Mouse (Mus musculus): Measurements from ENCODE around the gene Pelp1. TPM values are rescaled to one million over a fixed set of nuclear protein-coding genes. Genes with fewer than 3 reads are reported as not detected.
A peak's percentile ranks its signal among the peaks of the same experiment; 100 is the strongest.
"Not testable (repeated sequence)": the region's sequence is repeated elsewhere in the genome, so short reads cannot be mapped to it uniquely, and the experiment has no call there.

Gene Pelp1
- polyA plus RNA-seq, 1 experiment from 2014 or later, result 13.1 TPM

- not testable (repeated sequence) for H3K4me2 ChIP-seq (ENCODE audit: low read depth, low read length); H3K9me3 ChIP-seq (replicated peaks; ENCODE audit: control insufficient read depth, low read length); H3K9ac ChIP-seq (ENCODE audit: low read depth, low read length); ATAC-seq (ENCODE audit: low read depth); H3K27me3 ChIP-seq (ENCODE audit: control insufficient read depth, insufficient read depth, low read depth, low read length); H3K27ac ChIP-seq (ENCODE audit: low read length); H3K4me3 ChIP-seq (ENCODE audit: low read depth, low read length); H3K36me3 ChIP-seq (ENCODE audit: control insufficient read depth, insufficient read depth); H3K4me1 ChIP-seq (ENCODE audit: control insufficient read depth, low read depth, low read length)
- 58% methylated on average over 2 of the region's 2 CpGs for WGBS (ENCODE audit: insufficient replicate concordance)
Measured at GRCm38 (mm10) chr11:70368626-70369025, 41.2 kb downstream of the Pelp1 start.

GRCm38 (mm10) chr11:70367701-70368100 is 42.1 kb downstream of the Pelp1 start:
- WGBS (ENCODE audit: insufficient replicate concordance), result 72% methylated on average over 6 of the region's 6 CpGs
- not testable (repeated sequence) for H3K4me2 ChIP-seq (ENCODE audit: low read depth, low read length); H3K4me1 ChIP-seq (ENCODE audit: control insufficient read depth, low read depth, low read length); H3K36me3 ChIP-seq (ENCODE audit: control insufficient read depth, insufficient read depth); H3K9me3 ChIP-seq (replicated peaks; ENCODE audit: control insufficient read depth, low read length); H3K4me3 ChIP-seq (ENCODE audit: low read depth, low read length); ATAC-seq (ENCODE audit: low read depth); H3K9ac ChIP-seq (ENCODE audit: low read depth, low read length); H3K27ac ChIP-seq (ENCODE audit: low read length); H3K27me3 ChIP-seq (ENCODE audit: control insufficient read depth, insufficient read depth, low read depth, low read length)

- no peak for ATAC-seq (ENCODE audit: low read depth)
- Histone ChIP-seq H3K9ac (ENCODE audit: low read depth, low read length) (no peak within 1 kb of the TSS), H3K9me3 (replicated peaks; ENCODE audit: control insufficient read depth, low read length) (no peaks in the 10 kb centered on the region), H3K4me2 (ENCODE audit: low read depth, low read length) (peak within 1 kb of the TSS; percentile 41), H3K36me3 (ENCODE audit: control insufficient read depth, insufficient read depth) (no peaks in the 10 kb centered on the region), H3K4me3 (ENCODE audit: low read depth, low read length) (peak within 1 kb of the TSS; percentile 32; the same call in 1 of the 2 replicates), H3K27me3 (ENCODE audit: control insufficient read depth, insufficient read depth, low read depth, low read length) (peaks cover 28% of the 10 kb centered on the region), H3K27ac (ENCODE audit: low read length) (no peak within 1 kb of the TSS), H3K4me1 (ENCODE audit: control insufficient read depth, low read depth, low read length) (no peaks in the 10 kb centered on the region)
- WGBS (ENCODE audit: insufficient replicate concordance), result under 1% methylated on average over 19 of the region's 19 CpGs
Measured at GRCm38 (mm10) chr11:70351868-70352267, 58.0 kb downstream of the Pelp1 start, which contains the start of gene Alox15. Gene Alox15 (minus strand): TSS chr11:70352031.

- no peak overlapping the region for H3K27ac ChIP-seq (ENCODE audit: low read length)
- H3K27me3 ChIP-seq (ENCODE audit: control insufficient read depth, insufficient read depth, low read depth, low read length), result peaks cover 28% of the 10 kb centered on the region
- H3K4me1 ChIP-seq (ENCODE audit: control insufficient read depth, low read depth, low read length), result no peaks in the 10 kb centered on the region
- ATAC-seq (ENCODE audit: low read depth), result no peak
- H3K9me3 ChIP-seq (replicated peaks; ENCODE audit: control insufficient read depth, low read length), result no peaks in the 10 kb centered on the region
- H3K4me2 ChIP-seq (ENCODE audit: low read depth, low read length), result no peak overlapping the region
- no peak overlapping the region for H3K9ac ChIP-seq (ENCODE audit: low read depth, low read length)
- WGBS (ENCODE audit: insufficient replicate concordance), result 62% methylated on average over 9 of the region's 9 CpGs
- H3K4me3 ChIP-seq (ENCODE audit: low read depth, low read length), result no peak overlapping the region
- no peaks in the 10 kb centered on the region for H3K36me3 ChIP-seq (ENCODE audit: control insufficient read depth, insufficient read depth)
Measured at GRCm38 (mm10) chr11:70348630-70349029, 61.2 kb downstream of the Pelp1 start.

GRCm38 (mm10) chr11:70347861-70348260 is 62.0 kb downstream of the Pelp1 start:
- Histone ChIP-seq H3K9ac (ENCODE audit: low read depth, low read length) (no peak overlapping the region), H3K27ac (ENCODE audit: low read length) (no peak overlapping the region), H3K27me3 (ENCODE audit: control insufficient read depth, insufficient read depth, low read depth, low read length) (peaks cover 27% of the 10 kb centered on the region), H3K4me2 (ENCODE audit: low read depth, low read length) (no peak overlapping the region), H3K4me1 (ENCODE audit: control insufficient read depth, low read depth, low read length) (no peaks in the 10 kb centered on the region), H3K4me3 (ENCODE audit: low read depth, low read length) (no peak overlapping the region), H3K9me3 (replicated peaks; ENCODE audit: control insufficient read depth, low read length) (no peaks in the 10 kb centered on the region), H3K36me3 (ENCODE audit: control insufficient read depth, insufficient read depth) (no peaks in the 10 kb centered on the region)
- no peak for ATAC-seq (ENCODE audit: low read depth)
- 53% methylated on average over 10 of the region's 10 CpGs for WGBS (ENCODE audit: insufficient replicate concordance)

- Histone ChIP-seq H3K27ac (ENCODE audit: low read length) (no peak overlapping the region), H3K4me3 (ENCODE audit: low read depth, low read length) (no peak overlapping the region), H3K27me3 (ENCODE audit: control insufficient read depth, insufficient read depth, low read depth, low read length) (peaks cover 9% of the 10 kb centered on the region), H3K4me2 (ENCODE audit: low read depth, low read length) (no peak overlapping the region), H3K4me1 (ENCODE audit: control insufficient read depth, low read depth, low read length) (no peaks in the 10 kb centered on the region), H3K36me3 (ENCODE audit: control insufficient read depth, insufficient read depth) (no peaks in the 10 kb centered on the region), H3K9me3 (replicated peaks; ENCODE audit: control insufficient read depth, low read length) (no peaks in the 10 kb centered on the region), H3K9ac (ENCODE audit: low read depth, low read length) (no peak overlapping the region)
- ATAC-seq (ENCODE audit: low read depth), result no peak
- WGBS (ENCODE audit: insufficient replicate concordance), result 76% methylated on average over 8 of the region's 8 CpGs
Measured at GRCm38 (mm10) chr11:70345546-70345945, 64.3 kb downstream of the Pelp1 start.

GRCm38 (mm10) chr11:70345061-70345460 is 64.8 kb downstream of the Pelp1 start:
- no peaks in the 10 kb centered on the region for H3K4me1 ChIP-seq (ENCODE audit: control insufficient read depth, low read depth, low read length)
- WGBS (ENCODE audit: insufficient replicate concordance), result 60% methylated on average over 10 of the region's 10 CpGs
- H3K9me3 ChIP-seq (replicated peaks; ENCODE audit: control insufficient read depth, low read length), result no peaks in the 10 kb centered on the region
- no peak overlapping the region for H3K9ac ChIP-seq (ENCODE audit: low read depth, low read length)
- H3K27me3 ChIP-seq (ENCODE audit: control insufficient read depth, insufficient read depth, low read depth, low read length), result peaks cover 4% of the 10 kb centered on the region
- H3K27ac ChIP-seq (ENCODE audit: low read length), result no peak overlapping the region
- H3K4me3 ChIP-seq (ENCODE audit: low read depth, low read length), result no peak overlapping the region
- no peak overlapping the region for H3K4me2 ChIP-seq (ENCODE audit: low read depth, low read length)
- no peaks in the 10 kb centered on the region for H3K36me3 ChIP-seq (ENCODE audit: control insufficient read depth, insufficient read depth)
- ATAC-seq (ENCODE audit: low read depth), result no peak

Small RNA genes within 50 kb of the gene (microRNA-seq; reads per million reads assigned to microRNA genes)
- 0.98 reads per million for gene Mir7115

Other genes starting within 250 kb of the Pelp1 start
- 1.1 and 1.3 TPM in 2 replicates for gene Slc16a11, start 197.3 kb downstream of the Pelp1 start, polyA plus RNA-seq (2015; fragmentation: Nextera tagmentation; extraction: Ambion mirVana)
- gene Slc16a13, start 189.0 kb downstream of the Pelp1 start, polyA plus RNA-seq (2015; fragmentation: Nextera tagmentation; extraction: Ambion mirVana), result 2.6 and 4.3 TPM in 2 replicates
- gene Bcl6b, start 180.2 kb downstream of the Pelp1 start, polyA plus RNA-seq (2015; fragmentation: Nextera tagmentation; extraction: Ambion mirVana), result 2.1 and 2.3 TPM in 2 replicates
- gene 0610010K14Rik, start 172.1 kb downstream of the Pelp1 start, polyA plus RNA-seq (2015; fragmentation: Nextera tagmentation; extraction: Ambion mirVana), result 53.9 and 54.5 TPM in 2 replicates
- gene Gm21988, start 170.2 kb downstream of the Pelp1 start, polyA plus RNA-seq (2015; fragmentation: Nextera tagmentation; extraction: Ambion mirVana), result 3.4 and 4.3 TPM in 2 replicates
- gene Rnasek, start 170.2 kb downstream of the Pelp1 start, polyA plus RNA-seq (2015; fragmentation: Nextera tagmentation; extraction: Ambion mirVana), result 146 and 159 TPM in 2 replicates
- gene Alox12, start 154.7 kb downstream of the Pelp1 start, polyA plus RNA-seq (2015; fragmentation: Nextera tagmentation; extraction: Ambion mirVana), result 13.0 and 14.8 TPM in 2 replicates
- gene Alox12e, start 87.4 kb downstream of the Pelp1 start, polyA plus RNA-seq (2015; fragmentation: Nextera tagmentation; extraction: Ambion mirVana), result 0.11 TPM in 1 of 2 replicates, not detected in the other
- gene Alox15, start 58.0 kb downstream of the Pelp1 start, polyA plus RNA-seq (2015; fragmentation: Nextera tagmentation; extraction: Ambion mirVana), result 1.7 and 2.0 TPM in 2 replicates
- 15.0 and 15.8 TPM in 2 replicates for gene Arrb2, start 22.6 kb upstream of the Pelp1 start, polyA plus RNA-seq (2015; fragmentation: Nextera tagmentation; extraction: Ambion mirVana)
- gene Med11, start 41.9 kb upstream of the Pelp1 start, polyA plus RNA-seq (2015; fragmentation: Nextera tagmentation; extraction: Ambion mirVana), result 12.8 and 13.7 TPM in 2 replicates
- 0.42 and 0.87 TPM in 2 replicates for gene Zmynd15, start 49.4 kb upstream of the Pelp1 start, polyA plus RNA-seq (2015; fragmentation: Nextera tagmentation; extraction: Ambion mirVana)
- 2.6 and 3.0 TPM in 2 replicates for gene Cxcl16, start 50.0 kb upstream of the Pelp1 start, polyA plus RNA-seq (2015; fragmentation: Nextera tagmentation; extraction: Ambion mirVana)
- 0.65 and 2.3 TPM in 2 replicates for gene Tm4sf5, start 95.2 kb upstream of the Pelp1 start, polyA plus RNA-seq (2015; fragmentation: Nextera tagmentation; extraction: Ambion mirVana)
- 0.44 and 0.65 TPM in 2 replicates for gene Vmo1, start 104.6 kb upstream of the Pelp1 start, polyA plus RNA-seq (2015; fragmentation: Nextera tagmentation; extraction: Ambion mirVana)
- 33.8 and 35.3 TPM in 2 replicates for gene Gltpd2, start 109.2 kb upstream of the Pelp1 start, polyA plus RNA-seq (2015; fragmentation: Nextera tagmentation; extraction: Ambion mirVana)
- gene Psmb6, start 115.3 kb upstream of the Pelp1 start, polyA plus RNA-seq (2015; fragmentation: Nextera tagmentation; extraction: Ambion mirVana), result 291 and 307 TPM in 2 replicates
- not detected in 2 replicates for gene Gm40193, start 122.9 kb upstream of the Pelp1 start, polyA plus RNA-seq (2015; fragmentation: Nextera tagmentation; extraction: Ambion mirVana)
- gene Pld2, start 130.0 kb upstream of the Pelp1 start, polyA plus RNA-seq (2015; fragmentation: Nextera tagmentation; extraction: Ambion mirVana), result 2.1 and 2.9 TPM in 2 replicates
- 4.0 and 6.0 TPM in 2 replicates for gene Mink1, start 152.8 kb upstream of the Pelp1 start, polyA plus RNA-seq (2015; fragmentation: Nextera tagmentation; extraction: Ambion mirVana)
- gene 4930544D05Rik, start 205.8 kb upstream of the Pelp1 start, polyA plus RNA-seq (2015; fragmentation: Nextera tagmentation; extraction: Ambion mirVana), result not detected in 2 replicates
- not detected in 2 replicates for gene Chrne, start 209.2 kb upstream of the Pelp1 start, polyA plus RNA-seq (2015; fragmentation: Nextera tagmentation; extraction: Ambion mirVana)
- 2.3 and 3.9 TPM in 2 replicates for gene Gp1ba, start 229.1 kb upstream of the Pelp1 start, polyA plus RNA-seq (2015; fragmentation: Nextera tagmentation; extraction: Ambion mirVana)
- gene Rnf167, start 237.2 kb upstream of the Pelp1 start, polyA plus RNA-seq (2015; fragmentation: Nextera tagmentation; extraction: Ambion mirVana), result 76.4 and 79.6 TPM in 2 replicates
- 74.5 and 79.2 TPM in 2 replicates for gene Slc25a11, start 237.4 kb upstream of the Pelp1 start, polyA plus RNA-seq (2015; fragmentation: Nextera tagmentation; extraction: Ambion mirVana)
- gene Pfn1, start 244.6 kb upstream of the Pelp1 start, polyA plus RNA-seq (2015; fragmentation: Nextera tagmentation; extraction: Ambion mirVana), result 899 and 965 TPM in 2 replicates
- 11.6 and 22.1 TPM in 2 replicates for gene Eno3, start 247.2 kb upstream of the Pelp1 start, polyA plus RNA-seq (2015; fragmentation: Nextera tagmentation; extraction: Ambion mirVana)